Mouse (Mus musculus) bone marrow macrophage, adult 2 months (primary cell): Measurements from ENCODE around the gene Fam78b. TPM values are rescaled to one million over a fixed set of nuclear protein-coding genes. Genes with fewer than 3 reads are reported as not detected.

Experiments
- H3K27ac ChIP-seq: 2 replicates; pipeline ENCODE4 v1.5.1; 2012; ENCODE audit warnings: low read depth, low read length; ENCODE audit not compliant: insufficient read depth
- H3K4me1 ChIP-seq: 2 replicates; pipeline ENCODE4 v1.6.1; 2012; ENCODE audit warnings: low read length; ENCODE audit not compliant: control insufficient read depth, insufficient read depth
- H3K4me3 ChIP-seq: 2 replicates; pipeline ENCODE4 v1.5.1; 2012; ENCODE audit warnings: mild to moderate bottlenecking, low read length, moderate library complexity; ENCODE audit not compliant: insufficient read depth
- CTCF ChIP-seq: IDR thresholded peaks from 2 replicates; pipeline ENCODE4 v1.5.1; 2012; ENCODE audit warnings: low read depth, mild to moderate bottlenecking, low read length, moderate library complexity
- POLR2A ChIP-seq: IDR thresholded peaks from 2 replicates; pipeline ENCODE4 v1.6.1; 2012; ENCODE audit warnings: mild to moderate bottlenecking, low read depth, low read length, borderline replicate concordance
- polyA plus RNA-seq: library from polyadenylated mRNA; stranded (reverse); fragments of >200 nt; gene quantifications from 2 replicates; pipeline ENCODE4 v1.2.4, GENCODE M21; 2012; ENCODE audit not compliant: missing spikeins, insufficient read depth, insufficient read length

Gene Fam78b
- polyA plus RNA-seq, 1 experiment = 0.23 TPM

DNA sequence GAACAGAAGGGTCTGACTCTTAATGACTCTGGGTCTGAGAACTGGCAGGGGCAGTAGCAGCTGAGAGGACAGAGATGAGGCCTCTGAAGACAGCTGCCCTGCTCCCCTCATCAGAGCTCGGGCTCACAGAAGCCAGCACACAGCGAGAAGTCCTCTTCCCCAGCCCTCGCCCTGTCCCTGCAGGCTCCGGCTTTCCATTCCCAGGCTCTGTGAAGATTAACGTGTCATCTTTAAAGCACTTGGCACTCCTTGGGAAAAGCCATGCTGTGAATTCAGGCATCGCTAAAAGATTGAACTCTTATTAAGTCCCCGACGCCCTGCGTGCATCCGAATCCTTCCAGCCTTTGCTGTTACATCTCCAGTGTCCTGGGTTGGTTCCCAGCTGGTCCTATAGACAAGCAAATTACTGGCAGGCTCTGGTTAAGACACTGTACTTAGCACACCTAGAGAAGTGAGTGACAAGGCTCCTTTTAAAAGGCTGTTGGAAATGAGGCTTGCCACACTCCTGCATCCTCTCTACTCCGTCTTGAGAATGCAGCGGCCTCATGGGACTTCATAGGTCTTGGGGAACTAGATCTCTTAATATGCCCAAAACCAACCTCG, 30.9 kb downstream of the Fam78b start:
- no peaks in the 10 kb centered on the region for H3K4me1 ChIP-seq
- no peak overlapping the region for H3K27ac ChIP-seq
- H3K4me3 ChIP-seq = no peak overlapping the region
- TF ChIP-seq POLR2A (no peak), CTCF (no peak)

DNA sequence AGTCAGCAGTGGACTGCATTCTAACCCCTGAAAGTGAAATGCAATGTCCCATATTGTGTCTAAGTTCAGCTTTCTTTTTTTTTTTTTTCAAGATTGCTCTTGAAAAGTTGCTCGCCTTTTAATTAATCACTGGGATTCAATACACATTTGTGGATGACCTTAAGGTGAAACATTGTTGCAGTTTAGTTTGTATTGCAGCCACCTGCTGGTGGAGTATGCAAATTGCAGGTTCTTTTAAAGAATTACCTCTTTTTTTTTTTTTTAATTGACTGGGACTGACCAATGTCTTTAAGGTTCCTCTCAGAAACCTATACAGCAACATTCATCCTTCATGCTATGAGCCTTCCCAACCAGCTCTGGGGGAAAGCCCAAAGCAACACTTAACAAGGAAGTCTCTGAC, 33.2 kb downstream of the Fam78b start:
- no peak for TF ChIP-seq POLR2A
- TF ChIP-seq CTCF = no peak
- Histone ChIP-seq H3K4me3 (no peak overlapping the region), H3K27ac (no peak overlapping the region), H3K4me1 (no peaks in the 10 kb centered on the region)

DNA sequence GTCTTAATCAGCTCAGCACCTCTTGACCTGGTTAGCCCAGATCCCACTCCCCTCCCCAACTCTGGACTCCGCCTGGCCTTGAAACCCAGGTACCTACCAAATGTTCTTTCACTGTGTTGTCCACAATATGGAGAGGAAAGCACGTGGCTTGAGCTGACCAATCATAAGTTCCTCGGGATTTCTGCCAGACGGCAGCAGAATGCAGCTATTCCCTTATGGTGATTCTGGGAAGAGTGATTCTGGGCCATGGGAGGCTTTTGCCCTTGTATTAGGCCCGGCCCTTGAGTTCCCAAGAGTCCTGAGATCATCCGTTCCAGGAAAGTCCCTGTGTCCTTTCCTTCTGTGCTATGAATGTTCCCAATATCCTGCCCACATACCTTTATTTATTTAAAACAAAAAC, 41.3 kb downstream of the Fam78b start:
- Histone ChIP-seq H3K27ac (no peak overlapping the region), H3K4me3 (no peak overlapping the region), H3K4me1 (no peaks in the 10 kb centered on the region)
- TF ChIP-seq POLR2A (no peak), CTCF (no peak)

DNA sequence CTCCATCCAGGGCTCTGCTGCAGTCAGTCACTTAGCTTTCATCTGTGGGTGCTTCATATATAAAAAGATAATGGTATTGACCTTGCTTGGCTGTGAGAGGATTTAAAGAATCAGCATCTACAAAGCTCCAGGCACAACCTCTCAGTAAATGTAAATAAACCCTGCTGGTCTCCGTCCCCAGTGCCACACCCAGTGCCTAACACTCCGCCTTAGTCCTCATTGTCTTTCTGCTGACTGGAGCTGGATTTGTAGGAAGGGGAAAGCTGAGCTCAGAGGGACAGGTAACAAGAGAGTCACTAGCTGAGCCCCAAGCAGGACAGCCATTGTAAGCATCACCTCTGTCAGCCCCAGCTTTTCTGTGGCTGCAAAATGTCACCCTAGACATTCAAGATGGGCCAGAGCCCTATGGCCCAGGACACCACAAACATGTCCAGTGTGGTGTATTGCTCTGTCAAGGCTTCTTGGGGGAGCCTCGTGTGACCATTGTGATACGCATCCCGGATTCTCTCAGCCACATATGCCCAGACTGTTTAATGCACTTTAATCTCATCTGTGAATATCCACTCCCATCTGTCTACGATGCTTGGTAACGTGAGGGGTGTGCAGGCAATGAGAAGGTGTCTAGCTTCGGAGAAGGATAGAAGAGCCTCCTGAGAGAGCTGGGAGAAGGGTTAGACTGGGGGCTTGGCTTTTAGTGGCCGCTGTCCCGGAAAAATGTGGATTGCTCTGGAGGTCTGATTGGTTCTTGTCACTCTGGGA, 45.1 kb downstream of the Fam78b start:
- no peak for TF ChIP-seq POLR2A
- TF ChIP-seq CTCF = no peak
- Histone ChIP-seq H3K27ac (no peak overlapping the region), H3K4me1 (no peaks in the 10 kb centered on the region), H3K4me3 (no peak overlapping the region)

DNA sequence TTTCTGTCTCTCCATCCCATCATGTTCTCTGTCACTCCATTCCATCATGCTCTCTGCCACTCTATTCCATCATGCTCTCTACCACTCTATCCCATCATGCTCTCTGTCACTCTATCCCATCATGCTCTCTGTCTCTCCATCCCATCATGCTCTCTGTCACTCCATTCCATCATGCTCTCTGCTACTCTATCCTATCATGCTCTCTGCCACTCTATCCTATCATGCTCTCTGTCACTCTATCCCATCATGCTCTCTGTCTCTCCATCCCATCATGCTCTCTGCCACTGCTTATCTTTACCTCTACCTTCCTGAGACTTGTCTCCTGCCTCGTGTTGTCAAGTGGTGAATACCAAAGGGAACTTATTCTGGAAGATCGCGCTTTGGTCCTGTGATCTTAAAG, 49.6 kb downstream of the Fam78b start:
- H3K4me1 ChIP-seq = no peaks in the 10 kb centered on the region
- H3K27ac ChIP-seq = no peak overlapping the region
- H3K4me3 ChIP-seq = no peak overlapping the region
- TF ChIP-seq POLR2A = no peak
- TF ChIP-seq CTCF = no peak

GRCm38 (mm10) chr1:167054029-167054428, 52.8 kb downstream of the Fam78b start:
- no peak for TF ChIP-seq CTCF
- TF ChIP-seq POLR2A = no peak
- H3K4me3 ChIP-seq = no peak overlapping the region
- H3K27ac ChIP-seq = no peak overlapping the region
- no peaks in the 10 kb centered on the region for H3K4me1 ChIP-seq

DNA sequence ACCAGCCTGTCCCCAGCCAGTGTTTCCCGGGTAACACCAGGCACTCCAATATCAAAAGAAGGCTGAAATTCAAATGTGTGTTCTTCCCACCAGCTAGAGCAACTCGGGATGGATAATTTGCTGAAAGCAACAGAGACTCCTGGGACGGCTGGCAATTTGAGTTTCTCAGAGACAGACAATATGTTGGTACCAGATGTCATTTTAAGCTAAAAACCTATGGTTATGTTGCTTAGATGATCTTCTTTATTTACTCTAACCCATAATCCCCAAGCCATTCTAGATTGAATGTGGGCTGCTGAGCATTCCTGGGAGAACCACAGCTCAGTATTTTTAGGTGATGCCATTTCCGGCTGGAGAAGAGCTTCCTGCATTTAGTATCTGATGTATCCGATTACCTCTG, 56.3 kb downstream of the Fam78b start:
- H3K4me3 ChIP-seq = no peak overlapping the region
- TF ChIP-seq POLR2A = no peak
- no peak for TF ChIP-seq CTCF

DNA sequence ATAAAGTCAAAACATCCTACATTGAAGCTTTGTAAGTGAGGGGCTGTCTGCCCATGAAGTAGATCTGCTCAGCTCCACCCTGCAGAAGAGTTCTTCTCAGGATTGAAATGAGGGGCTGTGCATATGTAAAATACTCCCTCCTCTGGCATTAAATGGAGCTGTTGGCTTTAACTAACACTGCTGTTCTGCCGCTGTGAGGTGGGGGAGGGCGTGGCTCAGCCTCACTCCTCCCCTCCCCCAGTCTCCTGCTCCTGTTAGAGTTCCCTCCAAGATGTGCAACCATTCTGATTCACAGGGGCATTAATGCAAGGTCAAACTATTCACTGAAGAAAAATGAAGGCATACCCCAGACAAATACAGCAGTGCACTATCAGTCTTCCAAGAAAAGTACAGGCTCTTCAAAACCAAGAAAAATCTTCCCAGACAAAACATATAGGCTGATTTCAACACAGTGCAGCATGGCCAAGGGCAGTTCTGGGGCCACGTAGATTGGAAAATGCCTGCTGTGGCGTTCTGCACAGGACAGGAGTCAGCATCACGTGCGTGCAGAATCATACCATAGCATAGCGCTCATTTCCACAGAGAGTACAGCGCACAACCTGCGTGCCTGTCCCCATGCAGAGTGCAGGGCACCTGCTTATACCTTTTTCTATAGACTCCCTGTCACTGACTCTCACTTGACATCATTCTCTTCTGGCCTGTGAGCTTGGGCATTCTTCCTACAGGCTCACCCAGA, 58.5 kb downstream of the Fam78b start:
- Histone ChIP-seq H3K4me3 (no peak overlapping the region), H3K4me1 (no peaks in the 10 kb centered on the region), H3K27ac (no peak overlapping the region)
- no peak for TF ChIP-seq CTCF
- no peak for TF ChIP-seq POLR2A

More for the DNA sequence above, 56.3 kb downstream of the Fam78b start:
- H3K27ac ChIP-seq = no peak overlapping the region
- no peaks in the 10 kb centered on the region for H3K4me1 ChIP-seq

DNA sequence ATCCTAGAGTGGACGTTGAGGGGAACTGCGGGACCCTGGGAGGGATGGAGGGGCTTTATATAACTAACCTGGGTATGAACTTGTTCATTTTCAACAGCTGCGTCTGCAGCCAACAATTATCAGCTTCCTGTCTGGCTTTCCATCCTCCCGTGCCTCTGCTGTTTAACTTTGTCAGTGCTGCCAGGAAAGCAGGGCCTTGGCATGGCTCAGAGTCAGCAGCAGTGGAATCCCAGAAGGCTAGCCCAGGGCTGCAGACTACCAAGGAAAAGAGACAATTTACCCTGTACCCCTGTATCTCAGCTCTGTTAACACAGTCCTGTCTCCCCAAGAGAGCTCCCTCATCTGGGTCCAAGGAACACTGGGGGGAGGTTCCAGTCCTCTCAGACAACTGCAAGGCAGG, 62.8 kb downstream of the Fam78b start:
- TF ChIP-seq CTCF (no peak), POLR2A (no peak)
- no peak overlapping the region for H3K27ac ChIP-seq
- H3K4me3 ChIP-seq = no peak overlapping the region
- H3K4me1 ChIP-seq = no peaks in the 10 kb centered on the region

DNA sequence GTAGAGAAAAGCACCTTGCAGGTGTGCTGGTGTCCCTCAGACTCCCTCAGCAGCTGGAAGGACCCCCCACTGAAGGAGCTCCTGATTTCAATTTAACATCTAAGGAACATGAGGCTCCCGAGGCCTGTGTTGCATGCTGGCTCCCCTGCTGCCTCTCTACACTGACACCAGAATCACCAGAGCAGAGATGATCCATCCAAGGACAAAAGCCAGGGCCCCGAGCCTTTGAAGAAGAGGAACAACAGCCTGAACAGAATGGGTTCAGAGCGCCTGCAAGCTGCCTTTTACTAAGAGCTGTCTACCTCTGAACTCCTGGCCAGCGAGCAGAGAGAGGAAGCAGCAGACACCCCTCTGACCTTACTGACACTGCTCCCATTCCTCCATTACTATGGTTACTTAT, 64.3 kb downstream of the Fam78b start:
- no peak overlapping the region for H3K27ac ChIP-seq
- no peak overlapping the region for H3K4me3 ChIP-seq
- no peak for TF ChIP-seq POLR2A
- no peak for TF ChIP-seq CTCF
- H3K4me1 ChIP-seq = peaks cover 5% of the 10 kb centered on the region; the same call in 1 of the 2 replicates
